In genomic region chr17:45986915-45987314, GRCm38 (mm10) we compare ENCODE assay signal across 22 mouse cellular contexts. TPM values are rescaled to one million over a fixed set of nuclear protein-coding genes. Genes with fewer than 3 reads are reported as not detected.
DNase-seq lines count a peak whose midpoint lies in the region; ATAC-seq and TF ChIP-seq lines count a peak whose summit lies in the region.
"Had no signal": no experiment of that assay in that cellular context is flagged by ENCODE, and none has a peak within 500 bp of the region (broad histone marks: within the 10 kb centered on the region; RNA-seq: fewer than 3 reads in every experiment).

No protein-coding gene starts in this region.

- ATAC-seq in kidney, embryonic 15.5 days (replicated peaks; ENCODE audit: low FRiP score): no peak
- ATAC-seq: forebrain, embryonic 15.5 days; hindbrain, embryonic 16.5 days; midbrain, embryonic 15.5 days had no signal

- H3K4me1 ChIP-seq in kidney, embryonic 15.5 days: no peaks in the 10 kb centered on the region
- H3K4me1 ChIP-seq in small intestine, adult 2 months (ENCODE audit: control insufficient read depth, insufficient read depth, insufficient read length, low read length): peaks cover 18% of the 10 kb centered on the region; the same call in 1 of the 2 replicates
- H3K4me1 ChIP-seq: embryonic facial prominence, embryonic 10.5 days; forebrain, embryonic 15.5 days; limb, embryonic 13.5 days; midbrain, embryonic 15.5 days; neural tube, embryonic 12.5 days had no signal

- H3K27me3 ChIP-seq in kidney, embryonic 15.5 days: no peaks in the 10 kb centered on the region
- no peaks in the 10 kb centered on the region for H3K27me3 ChIP-seq in small intestine, adult 2 months (ENCODE audit: control insufficient read depth, insufficient read depth, low read length)
- H3K27me3 ChIP-seq: forebrain, embryonic 15.5 days; limb, embryonic 13.5 days; midbrain, embryonic 15.5 days; neural tube, embryonic 12.5 days had no signal

- H3K9me3 ChIP-seq in kidney, embryonic 15.5 days (replicated peaks): no peaks in the 10 kb centered on the region
- H3K9me3 ChIP-seq: embryonic facial prominence, embryonic 10.5 days; forebrain, embryonic 15.5 days; midbrain, embryonic 15.5 days; neural tube, embryonic 12.5 days had no signal

- H3K9ac ChIP-seq in kidney, embryonic 15.5 days: no peak overlapping the region
- H3K9ac ChIP-seq: forebrain, embryonic 15.5 days; limb, embryonic 13.5 days; midbrain, embryonic 15.5 days; neural tube, embryonic 12.5 days had no signal

- TF ChIP-seq POLR2A in small intestine, adult 2 months (IDR thresholded peaks at IDR 0.05; ENCODE audit: low read depth, low read length): no peak

- H3K36me3 ChIP-seq in kidney, embryonic 15.5 days: no peaks in the 10 kb centered on the region
- H3K36me3 ChIP-seq in small intestine, adult 2 months (ENCODE audit: control insufficient read depth, insufficient read depth, low read length): no peaks in the 10 kb centered on the region
- H3K36me3 ChIP-seq: embryonic facial prominence, embryonic 10.5 days; forebrain, embryonic 15.5 days; heart, embryonic 10.5 days; limb, embryonic 13.5 days; midbrain, embryonic 15.5 days; neural tube, embryonic 12.5 days had no signal

- H3K4me3 ChIP-seq in kidney, embryonic 15.5 days (replicated peaks): no peak overlapping the region
- H3K4me3 ChIP-seq in small intestine, adult 2 months (ENCODE audit: low read depth, low read length): no peak overlapping the region
- H3K4me3 ChIP-seq: embryonic facial prominence, embryonic 10.5 days; forebrain, embryonic 15.5 days; heart, embryonic 10.5 days; limb, embryonic 13.5 days; midbrain, embryonic 15.5 days; neural tube, embryonic 12.5 days had no signal

- H3K27ac ChIP-seq in kidney, embryonic 15.5 days: no peak overlapping the region
- H3K27ac ChIP-seq in small intestine, adult 2 months (ENCODE audit: insufficient read depth, low read depth, low read length): peak overlapping the region; percentile 72
- H3K27ac ChIP-seq: embryonic facial prominence, embryonic 10.5 days; forebrain, embryonic 15.5 days; heart, embryonic 10.5 days; limb, embryonic 13.5 days; midbrain, embryonic 15.5 days; neural tube, embryonic 12.5 days had no signal

- peak; percentile 47 to 61 for DNase-seq in kidney, postnatal 36 days
- peak; percentile 32 for DNase-seq in testis, postnatal 10 days (ENCODE audit: low spot score)
- no peak for DNase-seq in testis, postnatal 14 days (ENCODE audit: low spot score)
- DNase-seq in spleen, adult 18-20 months: no peak
- no peak for DNase-seq in heart, postnatal 10 days
- DNase-seq: adrenal gland, adult 2 months; cerebellum, adult 11 months; cerebellum, adult 9-11 months; gastrocnemius, postnatal 10 days; lung, adult 2 months; lung, postnatal 4 days; retina, postnatal 1 day; right cerebral cortex, postnatal 25 days had no signal

- TF ChIP-seq CTCF in small intestine, adult 2 months (IDR thresholded peaks at IDR 0.05; ENCODE audit: extremely low read depth, insufficient read length, insufficient replicate concordance, low read depth, low read length): no peak

- intact Hi-C loops in heart, postnatal 10 days (cut with DNase I): no loop called here

- no peak overlapping the region for H3K4me2 ChIP-seq in kidney, embryonic 15.5 days
- H3K4me2 ChIP-seq: forebrain, embryonic 15.5 days; limb, embryonic 13.5 days; midbrain, embryonic 15.5 days; neural tube, embryonic 12.5 days had no signal

- whole genome bisulfite sequencing in kidney, embryonic 15.5 days: 92% methylated on average over 3 of the region's 3 CpGs
- 71% methylated on average over 3 of the region's 3 CpGs for WGBS in small intestine, adult 2 months

RNA-seq across cellular contexts. Expression of gene Vegfa, which starts 45.3 kb away (rescaled TPM):
- 5.9 and 6.6 TPM in 2 replicates for polyA plus RNA-seq in kidney, embryonic 15.5 days (2015; fragmentation: Nextera tagmentation; extraction: Ambion mirVana)
- polyA plus RNA-seq in small intestine, adult 2 months (2012; rRNA removed): 108 and 177 TPM in 2 replicates
- total RNA-seq in heart, postnatal 10 days (2021): 100 to 1,000 TPM; 231 to 234 TPM

Comparison
In these comparisons a context has a peak if more than half of its experiments do, and no peak if none do; other contexts are left out.
1. DNase-seq: peak in kidney, postnatal 36 days (2 of 2) and testis, postnatal 10 days (single experiment); none in testis, postnatal 14 days (single experiment), spleen, adult 18-20 months (0 of 2) and heart, postnatal 10 days (0 of 2).
2. RNA of gene Vegfa, which starts 45.3 kb away (polyA plus RNA-seq): 108 to 177 TPM in small intestine, adult 2 months; 5.9 to 6.6 TPM in kidney, embryonic 15.5 days; every median in the first group is over 10 times any median in the second.